Mouse (Mus musculus) ovary, adult 18-20 months (tissue): ENCODE results near the gene Thap2.

ENCODE experiments used
- DNase-seq: peaks from one replicate; pipeline ENCODE4 v3.0.0; 2022; ENCODE audit warnings: low spot score, mixed read lengths

The Thap2 gene

GRCm38 (mm10) chr10:115354553-115354952, 29.7 kb downstream of the Thap2 start:
- no peak for DNase-seq

- DNase-seq = no peak
Observed at GRCm38 (mm10) chr10:115350810-115351397, 33.3 kb downstream of the Thap2 start.

GRCm38 (mm10) chr10:115349509-115349908, 34.7 kb downstream of the Thap2 start:
- no peak for DNase-seq

- DNase-seq = no peak
Observed at GRCm38 (mm10) chr10:115349029-115349428, 35.2 kb downstream of the Thap2 start.

GRCm38 (mm10) chr10:115348131-115348530, 36.1 kb downstream of the Thap2 start:
- no peak for DNase-seq

GRCm38 (mm10) chr10:115346444-115346843, 37.8 kb downstream of the Thap2 start:
- no peak for DNase-seq

GRCm38 (mm10) chr10:115342771-115343425, 41.3 kb downstream of the Thap2 start:
- no peak for DNase-seq

- DNase-seq = no peak
Observed at GRCm38 (mm10) chr10:115339820-115340328, 44.4 kb downstream of the Thap2 start.

- no peak for DNase-seq
Observed at GRCm38 (mm10) chr10:115336901-115337300, 47.3 kb downstream of the Thap2 start.

GRCm38 (mm10) chr10:115333528-115333927, 50.7 kb downstream of the Thap2 start:
- DNase-seq = no peak

GRCm38 (mm10) chr10:115332997-115333396, 51.2 kb downstream of the Thap2 start:
- DNase-seq = no peak

- no peak for DNase-seq
Observed at GRCm38 (mm10) chr10:115332420-115332952, 51.8 kb downstream of the Thap2 start.

- DNase-seq = no peak
Observed at GRCm38 (mm10) chr10:115329010-115329530, 55.2 kb downstream of the Thap2 start.

GRCm38 (mm10) chr10:115328514-115328913, 55.7 kb downstream of the Thap2 start:
- no peak for DNase-seq

GRCm38 (mm10) chr10:115323295-115323694, 60.9 kb downstream of the Thap2 start:
- peak; percentile 34 for DNase-seq

GRCm38 (mm10) chr10:115321317-115322035, 62.8 kb downstream of the Thap2 start:
- no peak for DNase-seq
